Mouse (Mus musculus) megakaryocyte progenitor cell, adult 5-6 weeks (primary cell): ENCODE data around the gene Gtpbp10. TPM values are rescaled to one million over a fixed set of nuclear protein-coding genes. Genes with fewer than 3 reads are reported as not detected.
A peak's percentile ranks its signal among the peaks of the same experiment; 100 is the strongest.

ENCODE experiments used
- ATAC-seq: replicated peaks from 2 replicates; pipeline ENCODE4 v1.8.0; 2016; ENCODE audit warnings: mild to moderate bottlenecking, moderate TSS enrichment, inconsistent platforms; ENCODE audit not compliant: poor library complexity
- total RNA-seq, 2 experiments: library from RNA; stranded (forward) in 1 of 2; stranded (reverse) in 1 of 2; fragments of 157-497, 149-512 nt in 1 of 2; fragments of 200-1000 nt in 1 of 2; gene quantifications; 2 replicates each; pipeline versions ENCODE4 v1.2.3 to v1.2.4; 2015 to 2017

Gene Gtpbp10
- total RNA-seq (2015) (30.2 and 30.8 TPM in 2 replicates), total RNA-seq (2017) (32.6 and 34.7 TPM in 2 replicates)

DNA sequence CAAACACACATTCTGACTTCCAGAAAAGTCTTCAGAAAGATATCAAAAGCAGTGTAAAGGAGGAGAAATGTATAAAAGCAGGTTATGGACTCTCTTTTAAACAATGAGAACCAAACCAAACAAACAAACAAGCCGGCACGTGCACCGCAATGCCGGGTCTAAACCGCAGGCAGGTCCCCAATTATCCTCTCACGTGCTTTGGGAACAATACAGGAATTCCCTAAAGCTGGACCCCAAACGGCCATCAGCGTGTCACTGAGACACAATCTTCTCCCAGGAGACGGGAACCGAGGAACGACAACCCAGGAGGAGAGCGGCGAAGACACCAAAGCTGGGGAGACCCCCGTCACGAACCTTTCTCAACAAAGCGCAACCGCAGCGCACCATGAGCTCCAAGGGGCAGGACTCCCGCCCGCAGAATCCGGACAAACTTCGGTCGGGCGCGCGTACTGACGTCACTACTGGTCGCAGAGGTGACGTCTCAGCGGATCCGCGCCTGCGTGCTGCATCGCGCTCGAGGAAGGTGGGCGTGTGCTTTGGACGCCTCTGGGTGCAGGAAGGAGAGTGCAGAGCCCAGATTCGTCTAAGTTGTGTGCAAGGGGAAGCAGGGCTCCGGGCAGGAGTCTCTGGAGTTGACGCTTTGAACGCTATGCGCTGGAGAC lies at the start of gene Gtpbp10:
Gtpbp10 (minus strand) TSS at position 460 of the 662 bp plus-strand sequence.
- peak; percentile 97 for ATAC-seq

DNA sequence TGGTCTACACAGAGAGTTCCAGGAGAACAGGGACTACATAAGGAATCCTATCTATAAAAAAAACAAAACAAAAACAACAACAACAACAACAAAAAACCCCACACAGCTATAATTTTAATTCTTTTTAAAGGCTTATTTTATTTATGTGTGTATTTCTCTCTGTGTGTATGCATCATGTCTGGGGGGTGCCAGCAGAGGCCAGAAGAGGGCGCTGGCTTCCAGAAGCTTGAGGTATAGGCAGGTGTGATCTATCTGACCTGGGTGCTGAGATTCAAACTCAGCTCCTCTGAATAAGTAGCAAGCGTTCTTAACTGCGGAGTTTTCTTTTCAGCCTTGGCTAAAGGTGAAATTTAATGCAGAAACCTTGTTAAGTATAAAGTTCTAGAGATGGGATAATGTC lies 28.3 kb upstream of the Gtpbp10 start:
- ATAC-seq, result no peak

DNA sequence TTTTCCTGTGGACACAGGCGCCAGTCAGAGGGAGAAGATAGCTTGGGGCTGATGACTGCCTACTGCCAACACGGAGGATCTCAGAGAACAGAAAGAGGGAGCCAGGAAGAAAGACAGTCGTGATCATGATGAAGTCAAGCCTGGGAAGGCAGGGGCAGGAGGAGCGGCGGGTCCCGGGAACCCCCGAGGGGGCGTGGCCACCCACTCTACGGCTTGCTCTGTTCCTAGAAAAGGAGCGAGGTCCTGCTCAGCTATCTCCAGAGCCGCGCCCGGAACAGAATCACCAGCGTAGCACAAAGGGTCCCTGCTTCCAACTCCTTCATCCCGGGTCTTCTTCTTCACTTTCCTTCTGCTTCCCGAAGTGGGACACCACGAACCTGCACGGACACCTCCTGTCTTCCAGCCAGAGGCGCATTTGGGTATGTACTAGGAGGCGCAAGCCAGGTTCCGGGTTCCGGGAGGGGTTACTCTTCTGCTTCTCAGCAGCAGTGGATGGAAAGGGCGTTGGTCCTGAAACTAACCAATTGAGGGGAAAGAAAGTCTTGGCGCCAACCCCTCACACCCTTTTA lies 14.5 kb upstream of the Gtpbp10 start, which contains the start of gene Gm8773:
Gm8773 (plus strand) TSS at position 51 of the 569 bp plus-strand sequence.
- ATAC-seq, result peak; percentile 76

DNA sequence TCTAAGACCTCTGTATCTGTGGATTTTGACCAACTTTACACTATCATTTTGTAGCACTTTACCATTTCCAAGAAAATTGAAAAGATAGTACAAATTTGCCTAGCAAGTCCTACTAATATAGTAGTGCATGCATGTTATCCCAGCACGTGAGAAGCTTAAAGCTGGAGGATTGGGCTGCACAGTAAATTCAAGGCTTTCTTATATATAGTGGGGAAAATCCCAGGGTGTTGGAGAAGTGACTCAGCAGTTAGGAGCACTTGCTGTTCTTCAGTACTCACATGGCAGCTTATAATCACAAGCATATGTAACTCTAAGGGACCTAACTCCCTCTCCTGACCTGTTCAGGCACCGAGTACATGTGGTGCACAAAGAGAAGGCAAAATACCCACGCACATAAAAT lies 3.1 kb upstream of the Gtpbp10 start:
- no peak for ATAC-seq

DNA sequence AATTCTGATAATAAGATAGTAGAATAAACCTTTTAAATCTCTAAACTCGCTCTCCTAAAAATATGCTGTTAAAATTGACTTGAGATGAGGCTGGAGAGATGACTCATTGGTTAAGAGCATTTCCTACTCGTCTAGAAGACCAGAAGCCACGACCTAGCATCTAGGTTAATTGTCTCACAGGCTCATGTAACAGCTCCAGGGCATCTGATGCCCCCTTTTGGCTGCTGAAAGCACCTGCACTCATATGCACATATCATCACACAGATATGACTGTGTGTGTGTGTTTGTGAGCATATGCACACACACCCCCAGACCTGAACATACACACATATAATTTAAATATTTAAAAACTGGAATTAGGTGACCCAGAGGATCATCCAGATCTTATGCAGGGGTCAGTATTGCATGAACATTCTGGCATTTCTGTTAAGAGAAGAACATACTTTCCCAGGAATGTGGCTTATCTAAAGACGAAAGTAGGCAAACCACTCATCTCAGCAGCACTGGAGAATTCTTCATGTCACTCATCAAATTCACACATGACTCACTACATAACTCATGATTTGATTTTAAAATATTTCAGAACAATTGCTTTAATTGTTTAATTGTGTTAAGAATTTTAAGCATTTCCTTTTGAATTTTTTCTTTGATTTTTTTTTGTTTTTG lies 1.8 kb upstream of the Gtpbp10 start:
- peak; percentile 27; the same call in 1 of the 2 replicates for ATAC-seq

DNA sequence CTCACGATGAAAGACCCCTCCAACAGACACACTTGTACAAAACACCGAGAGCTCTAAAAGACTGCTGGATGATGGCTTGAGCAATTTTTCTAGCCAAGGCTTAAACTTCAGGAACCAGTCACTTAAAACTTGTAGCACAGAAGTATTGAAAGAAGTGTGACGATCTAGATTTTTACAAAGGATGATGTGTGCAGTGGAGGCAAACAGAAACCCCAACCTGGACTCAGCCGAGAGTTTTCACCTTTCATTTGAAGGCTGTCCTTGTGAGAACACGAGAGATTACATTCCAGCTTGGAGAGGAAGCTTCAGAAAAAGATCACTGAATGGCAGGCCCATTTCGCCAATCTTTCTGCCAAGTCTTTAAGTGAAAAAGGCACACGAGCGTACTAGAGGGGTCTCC lies 460 bp upstream of the Gtpbp10 start:
- no peak for ATAC-seq

DNA sequence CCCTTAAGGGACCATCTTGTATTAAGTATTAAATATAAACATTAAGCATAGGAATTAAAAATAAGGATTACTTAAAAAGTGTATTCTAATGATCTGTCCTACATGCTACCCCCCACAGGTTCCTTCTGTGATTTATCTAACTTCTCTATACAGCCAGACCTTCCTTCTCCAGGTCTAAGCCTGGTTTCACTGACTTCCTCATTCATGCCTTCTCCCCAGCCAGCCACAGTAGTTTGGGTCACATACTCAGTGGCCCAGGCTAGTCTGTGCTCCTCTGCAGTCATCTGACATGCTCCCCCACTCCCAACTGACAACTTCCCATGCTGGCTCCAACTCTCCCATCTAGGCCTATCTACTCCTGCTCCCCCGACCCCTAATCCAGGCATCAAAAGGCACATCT lies 8.2 kb downstream of the Gtpbp10 start:
- peak; percentile 68 for ATAC-seq

DNA sequence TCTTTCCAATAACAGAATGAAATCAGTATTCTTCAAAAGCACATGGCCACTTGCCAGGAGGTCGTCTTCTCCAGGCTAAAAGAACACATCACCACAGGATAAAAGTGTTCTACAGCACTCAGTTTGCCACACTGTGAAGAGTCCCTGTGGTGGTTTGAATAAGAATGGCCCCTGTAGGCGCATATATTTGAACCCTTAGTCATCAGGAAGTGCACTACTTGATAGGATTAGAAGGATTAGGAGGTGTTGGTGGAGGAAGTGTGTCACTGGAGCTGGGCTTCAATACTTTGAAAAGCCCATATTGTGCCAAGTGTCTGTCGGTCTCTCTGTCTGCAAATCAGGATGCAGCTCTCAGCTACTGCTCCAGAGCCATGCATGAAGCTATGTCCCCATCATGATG lies 19.0 kb downstream of the Gtpbp10 start:
- peak; percentile 15; the same call in 1 of the 2 replicates for ATAC-seq

DNA sequence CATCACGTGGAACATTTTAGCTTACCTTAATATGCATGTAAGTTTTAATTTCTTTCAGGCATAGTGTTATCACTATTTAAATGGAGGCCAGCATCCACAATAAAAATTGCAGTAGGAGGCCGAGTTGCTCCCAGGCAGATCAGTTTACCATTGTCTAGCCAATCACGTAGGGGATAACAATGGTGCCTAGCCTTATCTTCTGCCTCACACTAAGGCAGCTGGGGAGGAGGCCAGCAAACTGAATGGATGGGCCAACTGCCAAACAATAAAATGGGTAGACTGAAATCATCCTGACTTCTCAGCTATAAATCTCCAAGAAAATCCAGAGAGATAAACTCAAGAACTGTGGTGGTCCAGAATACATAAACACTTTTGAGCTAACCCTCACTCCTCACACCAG lies 19.6 kb downstream of the Gtpbp10 start:
- peak; percentile 96 for ATAC-seq

DNA sequence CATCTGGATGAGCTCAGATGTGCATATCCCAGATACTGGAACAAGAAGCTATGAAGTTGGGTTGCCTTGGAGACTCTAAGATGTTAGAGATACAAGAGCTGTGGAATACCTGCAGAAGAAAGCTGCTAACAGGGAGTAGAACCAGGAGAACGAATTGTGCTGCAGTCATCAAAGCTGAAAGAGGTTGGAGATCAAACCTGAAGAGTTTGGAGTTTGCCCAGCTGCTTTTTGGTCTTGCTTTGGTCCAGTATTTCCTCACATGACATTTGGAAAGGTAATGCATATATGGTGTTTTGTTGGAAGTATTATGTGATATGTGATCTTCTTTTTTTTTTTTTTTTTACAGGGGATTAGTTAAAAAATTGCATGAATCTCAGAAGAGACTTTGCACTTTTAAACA lies 23.2 kb downstream of the Gtpbp10 start:
- no peak for ATAC-seq

DNA sequence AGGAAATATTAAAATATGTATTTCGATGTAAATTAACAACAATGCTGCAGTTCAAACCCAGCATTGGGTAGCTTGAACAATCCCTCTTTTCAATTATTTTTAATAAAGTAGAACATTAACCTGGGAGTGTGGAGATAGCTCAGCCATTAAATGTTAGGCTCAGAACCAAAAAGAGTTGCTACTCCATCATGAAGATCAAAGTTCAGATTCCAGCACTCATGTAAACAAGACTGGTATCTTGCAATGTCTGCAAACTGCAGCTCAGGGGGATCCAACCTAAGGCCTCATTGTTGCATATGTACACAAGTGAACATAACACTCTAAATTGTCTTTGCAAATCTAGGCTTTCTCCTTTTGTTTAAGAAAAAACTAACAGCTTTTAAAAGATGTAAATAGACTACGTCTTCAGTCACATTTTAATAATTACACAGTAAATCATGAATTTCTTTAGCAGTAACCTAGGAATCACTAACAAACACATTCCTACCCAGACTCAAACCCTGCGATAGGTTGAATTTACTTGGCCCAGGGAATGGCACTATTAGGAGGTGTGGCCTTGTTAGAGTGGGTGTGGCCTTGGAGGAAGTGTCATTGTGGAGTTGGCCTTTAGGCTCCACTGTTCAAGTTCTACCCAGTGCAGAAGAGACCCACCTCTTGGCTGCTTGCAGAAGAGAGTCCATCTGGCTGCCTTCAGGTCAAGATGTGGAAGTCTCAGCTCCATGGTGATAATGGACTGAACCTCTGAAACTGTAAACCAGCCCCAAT lies 25.5 kb downstream of the Gtpbp10 start:
- no peak for ATAC-seq

DNA sequence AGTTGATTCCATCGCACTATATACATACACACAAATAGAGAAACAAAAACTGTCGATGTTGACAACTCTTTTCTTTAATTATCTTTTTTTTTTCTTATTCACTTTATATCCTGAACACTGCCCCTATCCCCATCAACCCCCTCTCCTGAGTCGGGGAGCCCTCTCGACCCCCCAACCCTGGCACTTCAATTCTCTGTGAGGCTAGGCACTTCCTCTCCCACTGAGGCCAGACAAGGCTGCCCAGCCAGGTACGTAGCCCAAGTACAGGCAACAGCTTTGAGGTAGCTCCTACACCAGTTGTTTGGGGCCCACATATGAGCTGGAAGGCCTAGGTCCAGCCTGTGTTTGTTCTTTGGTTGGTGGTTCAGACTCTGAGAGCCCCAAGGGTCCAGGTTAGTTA lies 43.9 kb downstream of the Gtpbp10 start:
- ATAC-seq, result no peak

DNA sequence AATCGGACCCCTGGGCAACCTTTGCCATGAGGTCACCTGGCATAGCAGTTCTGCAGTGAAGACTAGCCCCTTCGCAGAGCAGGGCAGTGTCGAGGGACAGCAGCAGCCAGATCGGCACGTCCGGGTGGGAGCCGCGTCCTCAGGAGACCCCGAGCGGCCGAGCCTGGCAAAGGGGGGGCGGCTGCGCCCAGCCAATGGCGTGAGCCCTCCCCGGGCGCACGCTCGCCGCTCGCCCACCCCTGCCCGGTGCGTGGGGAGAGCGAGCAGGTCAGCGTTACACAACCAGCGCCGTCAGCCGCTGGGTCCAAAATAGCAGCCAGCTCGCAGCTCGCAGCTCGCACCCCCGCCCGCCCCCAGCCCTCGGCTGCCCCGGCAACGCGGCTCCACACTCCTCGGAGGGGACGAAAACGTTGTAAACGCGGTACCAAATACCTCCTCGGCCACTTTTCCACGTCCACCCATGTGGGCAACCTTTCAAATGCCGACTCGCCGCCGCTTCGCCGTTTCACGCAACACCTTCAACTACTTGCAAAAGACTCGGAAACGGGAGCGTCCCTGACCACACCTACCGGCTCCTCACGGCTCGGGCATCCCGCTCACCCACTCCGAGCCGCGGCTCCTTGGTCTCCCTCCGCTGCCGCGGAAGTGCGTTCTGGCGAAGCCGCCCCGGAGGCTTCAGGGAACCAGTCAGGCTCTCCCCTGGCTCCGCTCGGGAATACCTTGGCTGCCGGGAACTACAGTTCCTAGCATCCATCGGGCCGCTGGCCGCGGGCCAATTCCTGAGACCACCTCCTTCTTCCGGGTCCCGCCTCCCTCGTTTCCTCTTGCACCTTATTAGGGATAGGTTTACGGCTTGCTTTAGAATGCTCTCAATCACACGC lies 44.9 kb downstream of the Gtpbp10 start, which contains the start of gene Cldn12:
Cldn12 (minus strand) TSS at position 763 of the 881 bp plus-strand sequence.
- peak; percentile 79 for ATAC-seq

DNA sequence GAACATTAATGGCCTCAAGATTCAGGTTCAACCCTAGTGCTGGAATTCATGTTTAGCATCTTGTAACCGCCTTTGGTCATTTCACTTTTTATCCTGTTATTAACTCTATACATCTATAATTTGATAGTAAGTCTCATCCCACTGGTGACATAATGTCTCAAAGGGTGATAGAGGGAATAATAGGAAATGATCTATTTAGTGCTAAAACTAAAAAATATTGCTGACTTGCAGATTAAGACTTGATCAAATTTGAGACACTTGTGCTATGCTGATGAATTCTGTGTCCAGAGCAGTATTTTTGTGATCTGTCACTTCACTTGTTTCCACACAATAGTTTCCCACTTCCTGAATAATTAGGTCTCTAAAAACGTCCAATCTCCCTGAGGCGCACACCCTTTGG lies 47.9 kb downstream of the Gtpbp10 start:
- ATAC-seq, result no peak

DNA sequence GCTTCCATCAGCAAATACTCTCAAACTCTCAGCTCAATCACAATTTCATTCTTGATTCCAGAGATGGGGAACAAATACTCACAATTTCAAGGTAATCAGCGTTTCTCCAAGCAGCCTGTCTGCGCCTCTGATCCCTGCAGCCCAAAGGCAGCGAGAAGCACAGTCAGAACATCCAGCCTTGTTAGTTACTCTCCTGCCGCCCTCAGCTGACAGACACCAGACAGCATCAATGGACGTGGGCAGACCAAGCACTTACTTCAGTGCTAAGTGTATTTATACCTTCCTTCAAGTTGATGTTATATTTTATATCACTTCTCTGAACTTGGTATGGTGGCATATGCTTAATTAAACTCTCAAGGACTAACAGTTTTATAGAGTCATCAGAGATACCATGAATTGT lies 48.3 kb downstream of the Gtpbp10 start:
- ATAC-seq, result no peak

DNA sequence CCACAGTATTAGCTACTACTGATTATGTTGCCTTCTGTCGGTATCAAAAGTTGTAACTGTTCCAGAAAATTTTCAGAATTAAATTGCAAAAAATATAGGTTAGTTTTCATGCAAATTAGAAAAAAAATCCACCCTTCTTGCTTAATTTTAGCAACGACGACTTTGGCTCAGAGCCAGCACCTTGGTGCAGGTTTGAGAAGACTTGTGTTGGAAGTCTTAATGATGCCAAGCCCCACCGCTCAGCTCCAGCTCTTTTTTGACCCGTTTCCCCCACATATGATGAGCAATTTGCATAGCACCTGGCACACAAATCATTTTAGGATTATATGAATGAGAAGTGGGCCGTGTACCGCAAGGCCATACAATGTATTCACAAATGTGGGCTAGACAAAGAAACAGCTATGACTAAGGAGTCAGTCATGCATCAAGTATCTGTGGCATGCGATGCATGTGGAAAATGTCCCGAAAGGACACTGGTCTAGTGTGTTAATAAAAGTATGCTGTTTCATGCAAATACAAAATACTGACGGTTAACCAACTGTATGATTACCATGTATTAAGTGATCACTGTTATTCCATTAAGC lies 48.9 kb downstream of the Gtpbp10 start:
- ATAC-seq, result no peak

DNA sequence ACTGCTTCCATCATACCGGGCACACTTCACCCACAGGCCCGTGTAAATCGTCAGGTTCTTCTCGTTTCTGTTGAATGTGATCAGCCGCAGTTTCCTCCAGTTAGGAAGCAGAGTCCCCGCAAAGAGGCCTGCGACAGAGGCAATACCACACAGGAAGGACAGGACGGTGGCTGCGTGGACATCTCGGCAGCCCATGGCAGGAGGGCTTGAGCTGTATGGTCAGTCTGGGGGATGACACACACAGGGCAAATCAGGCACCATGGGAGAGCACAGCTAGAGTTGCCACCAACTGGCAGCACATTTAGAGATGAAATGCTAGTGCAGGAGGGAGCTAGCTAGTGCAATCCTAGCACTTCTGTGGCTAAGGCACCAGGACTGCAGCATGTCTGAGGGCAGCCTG lies 51.1 kb downstream of the Gtpbp10 start:
- no peak for ATAC-seq

DNA sequence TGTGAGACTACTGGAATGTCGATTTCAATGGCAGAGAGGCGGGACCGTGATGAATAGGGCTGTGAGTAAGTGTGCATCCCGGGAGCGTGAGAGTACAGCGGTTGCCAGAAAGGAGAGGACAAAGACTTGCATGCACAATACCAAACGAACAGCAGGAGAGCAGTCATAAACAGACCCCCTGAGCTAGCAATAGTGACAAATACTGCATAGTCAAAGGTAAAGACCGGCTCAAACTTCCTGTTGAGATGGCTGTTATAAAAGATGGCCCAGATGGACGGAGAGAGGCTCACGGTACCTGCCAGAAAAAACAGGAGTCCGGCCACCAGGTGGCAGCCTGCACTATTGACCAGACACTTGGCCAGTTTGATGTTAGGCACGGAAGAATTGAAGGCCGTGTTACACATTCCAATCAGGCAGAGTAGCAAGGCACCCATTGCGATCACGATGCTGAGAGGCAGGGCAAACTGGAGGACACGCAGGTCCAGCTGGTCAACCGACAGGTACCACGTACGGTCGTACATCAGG lies 51.6 kb downstream of the Gtpbp10 start:
- ATAC-seq, result peak; percentile 88

DNA sequence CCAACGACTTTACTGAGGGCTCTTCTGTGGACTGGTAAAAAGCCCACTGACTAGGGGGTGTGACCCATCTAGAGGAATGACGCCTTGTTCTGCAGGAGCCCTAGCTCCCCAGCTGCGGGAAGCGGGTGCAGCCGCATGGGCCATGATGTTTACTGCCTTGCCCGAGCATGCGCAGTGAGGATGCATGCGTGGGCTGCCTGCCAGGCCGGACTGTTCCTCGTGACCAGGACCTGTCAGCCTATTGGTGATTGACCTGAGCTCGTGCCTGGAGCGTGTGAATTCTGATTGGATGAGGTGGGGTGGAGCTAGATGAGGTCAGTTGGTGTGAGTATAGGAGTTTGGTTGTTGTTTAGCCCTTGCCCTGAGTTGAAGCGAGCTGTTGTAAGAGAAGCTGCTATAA lies 54.9 kb downstream of the Gtpbp10 start:
- ATAC-seq, result no peak

DNA sequence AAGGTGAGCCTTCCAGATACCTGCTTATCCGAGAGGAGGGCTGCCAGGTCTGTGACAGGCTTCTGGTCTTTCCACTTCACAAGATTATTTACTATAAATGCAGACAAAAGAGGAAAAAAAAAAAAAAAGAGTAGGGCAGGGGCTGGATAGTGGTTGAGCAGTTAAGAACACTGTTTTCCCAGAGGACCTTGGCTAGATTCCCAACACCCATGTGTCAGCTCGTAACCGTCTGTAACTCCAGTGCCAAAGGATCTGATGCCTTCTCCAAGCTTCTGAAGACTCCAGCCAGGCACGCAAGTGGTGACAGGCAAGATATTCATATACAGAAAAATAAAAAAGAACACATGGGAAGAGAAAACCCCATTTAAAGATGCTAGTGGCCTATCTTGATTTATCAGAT lies 56.0 kb downstream of the Gtpbp10 start:
- ATAC-seq, result no peak
